Mouse (Mus musculus): Measurements from ENCODE around the gene R3hdml. TPM values are rescaled to one million over a fixed set of nuclear protein-coding genes. Genes with fewer than 3 reads are reported as not detected.
A peak's percentile ranks its signal among the peaks of the same experiment; 100 is the strongest.

R3hdml gene
- polyA plus RNA-seq, 1 experiment from 2014 or later = 0.96 TPM

DNA sequence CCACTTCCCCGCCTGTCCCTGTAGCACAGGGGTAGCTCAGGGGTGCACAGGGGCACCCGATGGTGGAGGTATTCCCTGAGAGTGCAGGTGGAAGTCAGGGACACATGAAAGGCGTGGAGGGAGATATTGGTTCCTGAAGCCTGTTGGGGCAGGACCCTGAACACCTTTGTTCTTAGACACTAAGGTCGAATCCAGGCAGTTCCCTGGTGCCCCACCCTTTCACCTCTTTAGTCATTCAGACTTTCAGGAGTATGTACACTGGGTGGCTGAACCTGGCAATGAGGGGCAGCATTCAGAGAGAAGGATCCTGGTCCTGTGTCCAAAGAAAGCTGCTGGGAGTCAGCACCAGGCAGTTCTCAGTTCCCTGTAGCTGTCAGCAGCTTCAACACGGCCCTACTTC, 29.7 kb upstream of the R3hdml start:
- no peak overlapping the region for H3K4me3 ChIP-seq
- no peaks in the 10 kb centered on the region for H3K9me3 ChIP-seq
- WGBS = 89% methylated on average over 5 of the region's 5 CpGs
- H3K27me3 ChIP-seq = no peaks in the 10 kb centered on the region
- 0 out of 2 replicates have a peak, but pooled peaks cover 4% of the 10 kb centered on the region for H3K36me3 ChIP-seq
- ATAC-seq (ENCODE audit: low FRiP score, low read depth) = no peak
- H3K27ac ChIP-seq (replicated peaks) = no peak overlapping the region
- H3K4me2 ChIP-seq = no peak overlapping the region
- H3K9ac ChIP-seq = no peak overlapping the region
- peaks cover 12% of the 10 kb centered on the region; the same call in 1 of the 2 replicates for H3K4me1 ChIP-seq (replicated peaks)

- Histone ChIP-seq H3K27ac (replicated peaks) (no peak overlapping the region), H3K27me3 (no peaks in the 10 kb centered on the region), H3K4me3 (no peak overlapping the region), H3K9me3 (no peaks in the 10 kb centered on the region), H3K4me2 (no peak overlapping the region), H3K9ac (no peak overlapping the region), H3K4me1 (replicated peaks) (peaks cover 12% of the 10 kb centered on the region; the same call in 1 of the 2 replicates), H3K36me3 (0 out of 2 replicates have a peak, but pooled peaks cover 4% of the 10 kb centered on the region)
- 73% methylated on average over 11 of the region's 11 CpGs for WGBS
- no peak for ATAC-seq (ENCODE audit: low FRiP score, low read depth)
Observed at GRCm38 (mm10) chr2:163462801-163463200, 29.3 kb upstream of the R3hdml start.

- 62% methylated on average over 10 of the region's 10 CpGs for WGBS
Observed at GRCm38 (mm10) chr2:163463251-163463769, 28.8 kb upstream of the R3hdml start.

GRCm38 (mm10) chr2:163463998-163464397, 28.1 kb upstream of the R3hdml start:
- no peak overlapping the region for H3K4me2 ChIP-seq
- ATAC-seq (ENCODE audit: low FRiP score, low read depth) = no peak
- peaks cover 13% of the 10 kb centered on the region; the same call in 1 of the 2 replicates for H3K36me3 ChIP-seq
- peaks cover 8% of the 10 kb centered on the region; the same call in 1 of the 2 replicates for H3K4me1 ChIP-seq (replicated peaks)
- H3K9ac ChIP-seq = no peak overlapping the region
- H3K27me3 ChIP-seq = no peaks in the 10 kb centered on the region
- no peak overlapping the region for H3K27ac ChIP-seq (replicated peaks)
- H3K9me3 ChIP-seq = no peaks in the 10 kb centered on the region
- WGBS = 68% methylated on average over 4 of the region's 4 CpGs
- no peak overlapping the region for H3K4me3 ChIP-seq

More at GRCm38 (mm10) chr2:163463251-163463769, 28.8 kb upstream of the R3hdml start:
- H3K9me3 ChIP-seq = no peaks in the 10 kb centered on the region
- H3K27ac ChIP-seq (replicated peaks) = no peak overlapping the region
- no peak overlapping the region for H3K4me3 ChIP-seq
- no peak for ATAC-seq (ENCODE audit: low FRiP score, low read depth)
- 0 out of 2 replicates have a peak, but pooled peaks cover 7% of the 10 kb centered on the region for H3K36me3 ChIP-seq
- no peaks in the 10 kb centered on the region for H3K27me3 ChIP-seq
- H3K4me2 ChIP-seq = no peak overlapping the region
- H3K4me1 ChIP-seq (replicated peaks) = peaks cover 12% of the 10 kb centered on the region; the same call in 1 of the 2 replicates
- no peak overlapping the region for H3K9ac ChIP-seq

DNA sequence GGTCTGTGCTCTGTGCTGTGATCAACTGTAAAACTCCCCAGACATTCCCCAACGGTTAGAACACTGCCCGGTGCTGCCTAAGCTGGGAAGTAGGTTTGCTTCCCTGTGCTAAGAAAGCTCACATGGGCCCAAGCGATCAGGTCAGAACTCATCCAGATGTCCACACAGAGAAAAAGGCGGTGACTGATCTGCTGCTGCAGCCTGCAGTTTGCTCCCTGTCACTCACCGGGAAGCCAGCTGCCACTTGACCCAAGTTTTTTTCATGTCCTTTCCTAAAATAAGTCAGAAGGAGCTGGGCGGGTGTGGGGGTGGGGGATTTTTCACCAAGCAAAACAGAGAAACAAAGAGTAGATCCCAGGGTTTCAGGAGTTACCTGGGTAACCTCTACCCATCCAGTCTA, 27.6 kb upstream of the R3hdml start:
- H3K4me3 ChIP-seq = no peak overlapping the region
- H3K27me3 ChIP-seq = no peaks in the 10 kb centered on the region
- peaks cover 18% of the 10 kb centered on the region; the same call in 1 of the 2 replicates for H3K36me3 ChIP-seq
- WGBS = 73% methylated on average over 6 of the region's 6 CpGs
- H3K9me3 ChIP-seq = no peaks in the 10 kb centered on the region
- H3K4me2 ChIP-seq = no peak overlapping the region
- no peak for ATAC-seq (ENCODE audit: low FRiP score, low read depth)
- H3K9ac ChIP-seq = no peak overlapping the region
- H3K4me1 ChIP-seq (replicated peaks) = 0 out of 2 replicates have a peak, but pooled peaks cover 3% of the 10 kb centered on the region
- H3K27ac ChIP-seq (replicated peaks) = no peak overlapping the region

DNA sequence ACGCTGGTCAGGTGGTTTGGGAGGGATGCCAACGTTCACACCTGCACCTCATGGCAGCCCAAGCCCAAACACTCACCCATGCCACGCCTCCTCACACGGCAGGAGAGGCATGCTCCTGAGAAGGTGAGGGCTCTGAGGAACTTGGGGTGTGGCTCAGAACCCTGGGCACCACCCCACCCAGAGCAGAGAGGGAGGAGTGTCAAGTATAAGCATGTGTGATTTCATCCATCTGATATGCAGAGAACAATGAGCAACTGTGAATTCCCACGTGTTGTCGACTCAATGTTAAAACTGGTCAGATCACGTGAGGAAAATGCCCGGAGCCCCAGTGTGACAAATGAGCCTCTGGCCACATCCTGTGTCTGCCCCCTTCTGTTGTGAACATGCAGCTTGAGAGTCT, 25.3 kb upstream of the R3hdml start:
- Histone ChIP-seq H3K27ac (replicated peaks) (no peak overlapping the region), H3K36me3 (peaks cover 20% of the 10 kb centered on the region; the same call in 1 of the 2 replicates), H3K4me1 (replicated peaks) (peaks cover 9% of the 10 kb centered on the region), H3K9ac (no peak overlapping the region), H3K27me3 (no peaks in the 10 kb centered on the region), H3K4me3 (no peak overlapping the region), H3K4me2 (no peak overlapping the region), H3K9me3 (no peaks in the 10 kb centered on the region)
- no peak for ATAC-seq (ENCODE audit: low FRiP score, low read depth)
- 78% methylated on average over 8 of the region's 8 CpGs for WGBS

DNA sequence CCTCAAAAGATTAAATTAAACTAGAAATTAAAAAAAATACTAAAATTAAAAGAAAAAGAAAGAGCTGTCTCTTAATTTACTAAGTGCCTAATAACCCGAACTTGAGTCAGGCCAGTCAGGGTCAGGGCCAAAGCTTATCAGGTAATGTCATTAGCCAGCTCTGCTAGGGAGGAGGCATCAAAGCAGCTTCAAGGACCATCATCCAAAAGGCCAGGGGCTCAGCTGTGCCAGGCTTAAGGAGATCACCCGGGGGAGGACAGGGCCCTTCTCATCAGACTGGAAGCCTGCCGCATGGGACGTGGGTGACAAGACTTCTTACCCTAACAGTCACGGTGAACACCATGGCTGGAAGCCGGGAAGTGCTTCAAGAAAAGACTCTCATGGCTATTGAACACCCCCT, 24.5 kb upstream of the R3hdml start:
- H3K4me3 ChIP-seq = no peak overlapping the region
- no peaks in the 10 kb centered on the region for H3K9me3 ChIP-seq
- peaks cover 20% of the 10 kb centered on the region; the same call in 1 of the 2 replicates for H3K36me3 ChIP-seq
- H3K4me2 ChIP-seq = no peak overlapping the region
- no peak for ATAC-seq (ENCODE audit: low FRiP score, low read depth)
- WGBS = 93% methylated on average over 6 of the region's 6 CpGs
- peaks cover 10% of the 10 kb centered on the region for H3K4me1 ChIP-seq (replicated peaks)
- no peaks in the 10 kb centered on the region for H3K27me3 ChIP-seq
- H3K27ac ChIP-seq (replicated peaks) = no peak overlapping the region
- H3K9ac ChIP-seq = no peak overlapping the region

GRCm38 (mm10) chr2:163468866-163469265, 23.3 kb upstream of the R3hdml start:
- ATAC-seq (ENCODE audit: low FRiP score, low read depth) = no peak
- Histone ChIP-seq H3K9me3 (no peaks in the 10 kb centered on the region), H3K4me2 (no peak overlapping the region), H3K27me3 (no peaks in the 10 kb centered on the region), H3K4me1 (replicated peaks) (peaks cover 10% of the 10 kb centered on the region), H3K27ac (replicated peaks) (no peak overlapping the region), H3K9ac (no peak overlapping the region), H3K4me3 (no peak overlapping the region), H3K36me3 (peaks cover 20% of the 10 kb centered on the region; the same call in 1 of the 2 replicates)
- 93% methylated on average over 6 of the region's 6 CpGs for WGBS

DNA sequence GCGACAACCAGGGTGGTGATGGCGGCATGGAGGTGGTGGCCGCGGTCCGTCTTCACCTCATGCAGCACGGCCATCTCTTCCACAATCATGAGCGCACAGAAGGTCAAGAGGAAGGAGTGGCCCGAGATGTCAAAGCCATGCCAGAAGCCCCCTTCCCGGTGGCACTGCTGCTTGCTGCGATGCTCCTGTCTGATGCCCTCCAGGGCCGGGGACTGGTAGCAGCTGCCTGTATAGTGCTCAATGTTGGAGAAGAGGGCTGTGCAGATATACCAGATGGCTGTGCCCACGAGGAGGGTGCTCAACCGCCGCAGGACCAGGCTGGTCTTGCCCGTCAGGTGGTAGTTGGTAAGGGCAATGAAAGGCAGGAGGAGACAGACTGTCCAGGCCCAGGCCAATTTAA, 22.4 kb upstream of the R3hdml start:
- ATAC-seq (ENCODE audit: low FRiP score, low read depth) = no peak
- H3K4me3 ChIP-seq = no peak overlapping the region

GRCm38 (mm10) chr2:163471136-163471535, 21.0 kb upstream of the R3hdml start:
- peaks cover 10% of the 10 kb centered on the region for H3K4me1 ChIP-seq (replicated peaks)
- H3K27me3 ChIP-seq = no peaks in the 10 kb centered on the region
- H3K9me3 ChIP-seq = no peaks in the 10 kb centered on the region
- 0 out of 2 replicates have a peak overlapping the region, but pooled peaks have one; percentile 87 for H3K9ac ChIP-seq
- H3K4me2 ChIP-seq = peak overlapping the region; percentile 71
- 47% methylated on average over 3 of the region's 3 CpGs for WGBS
- no peak overlapping the region for H3K27ac ChIP-seq (replicated peaks)
- H3K36me3 ChIP-seq = peaks cover 20% of the 10 kb centered on the region; the same call in 1 of the 2 replicates
- H3K4me3 ChIP-seq = peak overlapping the region; percentile 82
- no peak for ATAC-seq (ENCODE audit: low FRiP score, low read depth)

More for the DNA sequence above, 22.4 kb upstream of the R3hdml start:
- Histone ChIP-seq H3K9me3 (no peaks in the 10 kb centered on the region), H3K36me3 (peaks cover 20% of the 10 kb centered on the region; the same call in 1 of the 2 replicates), H3K9ac (no peak overlapping the region), H3K4me2 (no peak overlapping the region), H3K4me1 (replicated peaks) (peaks cover 10% of the 10 kb centered on the region), H3K27me3 (no peaks in the 10 kb centered on the region), H3K27ac (replicated peaks) (no peak overlapping the region)
- 92% methylated on average over 15 of the region's 15 CpGs for WGBS

GRCm38 (mm10) chr2:163471710-163472465, 20.2 kb upstream of the R3hdml start:
- Histone ChIP-seq H3K9me3 (no peaks in the 10 kb centered on the region), H3K4me2 (peak overlapping the region; percentile 71), H3K27ac (replicated peaks) (peak overlapping the region; percentile 80), H3K36me3 (peaks cover 16% of the 10 kb centered on the region; the same call in 1 of the 2 replicates), H3K9ac (peak overlapping the region; percentile 87), H3K4me3 (peak overlapping the region; percentile 82), H3K4me1 (replicated peaks) (peaks cover 10% of the 10 kb centered on the region), H3K27me3 (no peaks in the 10 kb centered on the region)
- peak; percentile 85 for ATAC-seq (ENCODE audit: low FRiP score, low read depth)
- 5% methylated on average over 36 of the region's 36 CpGs for WGBS

GRCm38 (mm10) chr2:163472466-163472851, 19.7 kb upstream of the R3hdml start, which contains the start of gene Fitm2:
Gene Fitm2, minus strand, starts transcription at chr2:163472629.
- no peaks in the 10 kb centered on the region for H3K27me3 ChIP-seq
- peak; percentile 96 for ATAC-seq (ENCODE audit: low FRiP score, low read depth)
- peak within 1 kb of the TSS; percentile 80 for H3K27ac ChIP-seq (replicated peaks)
- H3K9me3 ChIP-seq = no peaks in the 10 kb centered on the region
- peaks cover 16% of the 10 kb centered on the region; the same call in 1 of the 2 replicates for H3K36me3 ChIP-seq
- peak within 1 kb of the TSS; percentile 87 for H3K9ac ChIP-seq
- H3K4me3 ChIP-seq = peak within 1 kb of the TSS; percentile 82
- under 1% methylated on average over 30 of the region's 30 CpGs for WGBS
- H3K4me1 ChIP-seq (replicated peaks) = peaks cover 10% of the 10 kb centered on the region
- H3K4me2 ChIP-seq = peak within 1 kb of the TSS; percentile 71

Data from hindbrain, embryonic 15.5 days (tissue).